Mouse (Mus musculus) lung, embryonic 15.5 days (tissue): Measurements from ENCODE around the gene Gm37240. TPM values are rescaled to one million over a fixed set of nuclear protein-coding genes. Genes with fewer than 3 reads are reported as not detected.
A peak's percentile ranks its signal among the peaks of the same experiment; 100 is the strongest.

Experiments
- ATAC-seq: fragments of 200-750 bp; cut with Nextera tagmentation; 2 replicates; pipeline ENCODE4 v1.8.0; 2017; ENCODE audit warnings: moderate number of reproducible peaks, borderline replicate concordance; ENCODE audit not compliant: low FRiP score, low TSS enrichment; ENCODE audit errors: extremely low read depth
- H3K27ac ChIP-seq: fragments of 300-500 bp; sonication (generic); 2 replicates; pipeline ENCODE4 v1.5.1; 2015; ENCODE audit warnings: moderate library complexity, mild to moderate bottlenecking, inconsistent platforms
- H3K27me3 ChIP-seq: fragments of 300-500 bp; sonication (generic); 2 replicates; pipeline ENCODE4 v1.6.1; 2015; ENCODE audit warnings: inconsistent platforms
- H3K36me3 ChIP-seq: fragments of 300-500 bp; sonication (generic); 2 replicates; pipeline ENCODE4 v1.6.1; 2015; ENCODE audit warnings: inconsistent platforms
- H3K4me1 ChIP-seq: fragments of 300-500 bp; sonication (generic); 2 replicates; pipeline ENCODE4 v1.6.1; 2015; ENCODE audit warnings: inconsistent platforms
- H3K4me2 ChIP-seq: fragments of 300-500 bp; sonication (generic); 2 replicates; pipeline ENCODE4 v1.6.1; 2015; ENCODE audit warnings: inconsistent platforms, mild to moderate bottlenecking, moderate library complexity
- H3K4me3 ChIP-seq: fragments of 300-500 bp; sonication (generic); 2 replicates; pipeline ENCODE4 v1.5.1; 2015; ENCODE audit warnings: mild to moderate bottlenecking, inconsistent platforms
- H3K9ac ChIP-seq: fragments of 300-500 bp; sonication (generic); 2 replicates; pipeline ENCODE4 v1.6.1; 2015; ENCODE audit warnings: inconsistent platforms
- H3K9me3 ChIP-seq: fragments of 300-500 bp; sonication (generic); 2 replicates; pipeline ENCODE4 v1.6.1; 2016; ENCODE audit warnings: inconsistent platforms
- WGBS: fragments of 180-500 bp; shearing (Covaris S2); methylation state at CpG from one replicate; pipeline ENCODE4 v1.1.7; 2015; 5-methylcytosine and 5-hydroxymethylcytosine counted together
- polyA plus RNA-seq: library from polyadenylated mRNA; unstranded; fragments of >200 nt; fragmentation: Nextera tagmentation; extraction: Ambion mirVana; gene quantifications from 2 replicates; pipeline ENCODE4 v1.2.1, GENCODE M21; 2015

Gene Gm37240
- polyA plus RNA-seq, 1 experiment from 2014 or later, result 8.8 TPM

DNA sequence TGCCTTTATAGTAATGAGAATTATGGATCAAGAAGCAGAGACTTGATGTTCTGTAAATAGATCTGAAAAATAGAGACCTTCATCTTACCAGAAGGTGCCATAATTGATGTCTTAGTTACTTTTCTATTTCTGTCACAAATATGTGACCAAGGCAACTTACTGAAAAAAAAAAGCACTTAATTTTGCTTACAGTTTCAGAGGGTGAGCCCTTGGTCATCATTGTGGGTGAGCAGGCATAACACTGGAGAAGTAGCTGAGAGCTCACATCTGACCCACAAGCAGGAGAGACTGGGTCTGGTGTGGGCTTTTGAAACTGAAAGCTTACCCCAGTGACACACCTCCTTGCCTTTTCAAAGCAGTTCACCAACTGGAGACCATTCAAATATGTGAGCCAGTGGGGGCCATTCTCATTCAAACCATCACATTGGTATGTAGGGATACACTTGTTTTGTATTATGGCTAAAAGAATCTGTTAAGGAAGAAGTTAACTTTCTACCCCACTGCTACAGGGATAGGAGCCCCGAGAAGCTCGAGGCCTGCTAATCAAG lies 1066.6 kb downstream of the Gm37240 start:
- H3K36me3 ChIP-seq, result no peaks in the 10 kb centered on the region
- no peak overlapping the region for H3K9ac ChIP-seq
- H3K4me1 ChIP-seq, result peaks cover 9% of the 10 kb centered on the region
- H3K4me3 ChIP-seq, result no peak overlapping the region
- 76% methylated on average over 2 of the region's 2 CpGs for WGBS
- H3K27ac ChIP-seq, result no peak overlapping the region
- no peak for ATAC-seq
- H3K9me3 ChIP-seq, result no peaks in the 10 kb centered on the region
- H3K4me2 ChIP-seq, result no peak overlapping the region
- no peaks in the 10 kb centered on the region for H3K27me3 ChIP-seq

DNA sequence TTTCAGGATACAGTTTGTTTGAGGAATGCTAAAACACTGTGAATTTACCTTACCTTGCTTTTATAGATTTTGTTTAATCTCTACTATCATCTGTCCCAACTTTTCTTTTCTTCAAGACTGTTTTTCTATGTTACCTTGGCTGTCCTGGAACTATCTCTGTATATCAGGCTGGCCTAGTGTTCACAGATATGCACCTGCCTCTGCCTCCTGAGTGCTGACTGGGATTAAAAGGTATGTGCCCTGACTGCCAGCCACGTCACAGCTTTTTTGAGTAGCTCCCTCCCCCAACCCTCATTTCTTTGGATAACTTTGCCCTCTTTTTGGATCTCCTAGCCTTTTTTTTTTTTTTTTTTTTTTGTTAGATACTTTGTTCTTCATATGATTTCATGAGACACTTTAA lies 1070.4 kb downstream of the Gm37240 start:
- no peaks in the 10 kb centered on the region for H3K9me3 ChIP-seq
- no peak overlapping the region for H3K4me2 ChIP-seq
- no peak for ATAC-seq
- H3K4me3 ChIP-seq, result no peak overlapping the region
- no peak overlapping the region for H3K9ac ChIP-seq
- H3K4me1 ChIP-seq, result peaks cover 19% of the 10 kb centered on the region
- 62% methylated on average over 1 of the region's 1 CpGs for WGBS
- no peak overlapping the region for H3K27ac ChIP-seq
- no peaks in the 10 kb centered on the region for H3K36me3 ChIP-seq
- H3K27me3 ChIP-seq, result no peaks in the 10 kb centered on the region

DNA sequence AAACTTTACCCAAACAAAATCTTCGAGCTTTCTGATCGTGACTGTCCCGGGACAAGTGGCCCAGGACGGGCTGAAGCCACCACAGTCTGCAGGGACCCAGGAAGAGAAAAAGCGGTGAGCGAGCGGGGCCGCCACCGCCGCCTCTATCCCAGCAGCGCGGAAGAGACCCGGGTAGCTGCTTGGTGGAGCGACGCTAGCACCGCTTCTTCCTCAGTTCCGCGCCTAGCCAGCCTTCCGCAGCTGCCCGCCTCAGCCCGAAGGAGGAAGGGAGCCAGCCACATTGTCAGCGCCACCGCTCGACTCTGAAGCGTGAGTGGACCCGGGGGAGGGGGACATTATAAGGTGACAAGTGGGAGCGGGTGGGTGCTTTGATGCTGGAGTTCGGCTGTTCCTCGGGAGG lies 1071.9 kb downstream of the Gm37240 start:
- peak; percentile 9; the same call in 1 of the 2 replicates for ATAC-seq
- Histone ChIP-seq H3K9me3 (no peaks in the 10 kb centered on the region), H3K27me3 (no peaks in the 10 kb centered on the region), H3K4me3 (peak overlapping the region; percentile 85), H3K4me1 (peaks cover 19% of the 10 kb centered on the region), H3K36me3 (no peaks in the 10 kb centered on the region), H3K27ac (peak overlapping the region; percentile 96), H3K9ac (peak overlapping the region; percentile 91), H3K4me2 (peak overlapping the region; percentile 90)
- whole genome bisulfite sequencing, result 2% methylated on average over 29 of the region's 29 CpGs

GRCm38 (mm10) chr3:84814762-84815381 lies 1072.4 kb downstream of the Gm37240 start, which contains the start of gene Fbxw7:
TSS of gene Fbxw7 (plus strand) at chr3:84815268.
- peak within 1 kb of the TSS; percentile 90 for H3K4me2 ChIP-seq
- ATAC-seq, result peak; percentile 66
- WGBS, result 1% methylated on average over 67 of the region's 76 CpGs
- no peaks in the 10 kb centered on the region for H3K36me3 ChIP-seq
- peak within 1 kb of the TSS; percentile 85 for H3K4me3 ChIP-seq
- peak within 1 kb of the TSS; percentile 91 for H3K9ac ChIP-seq
- peak within 1 kb of the TSS; percentile 96 for H3K27ac ChIP-seq
- H3K4me1 ChIP-seq, result peaks cover 19% of the 10 kb centered on the region
- H3K27me3 ChIP-seq, result no peaks in the 10 kb centered on the region
- no peaks in the 10 kb centered on the region for H3K9me3 ChIP-seq

DNA sequence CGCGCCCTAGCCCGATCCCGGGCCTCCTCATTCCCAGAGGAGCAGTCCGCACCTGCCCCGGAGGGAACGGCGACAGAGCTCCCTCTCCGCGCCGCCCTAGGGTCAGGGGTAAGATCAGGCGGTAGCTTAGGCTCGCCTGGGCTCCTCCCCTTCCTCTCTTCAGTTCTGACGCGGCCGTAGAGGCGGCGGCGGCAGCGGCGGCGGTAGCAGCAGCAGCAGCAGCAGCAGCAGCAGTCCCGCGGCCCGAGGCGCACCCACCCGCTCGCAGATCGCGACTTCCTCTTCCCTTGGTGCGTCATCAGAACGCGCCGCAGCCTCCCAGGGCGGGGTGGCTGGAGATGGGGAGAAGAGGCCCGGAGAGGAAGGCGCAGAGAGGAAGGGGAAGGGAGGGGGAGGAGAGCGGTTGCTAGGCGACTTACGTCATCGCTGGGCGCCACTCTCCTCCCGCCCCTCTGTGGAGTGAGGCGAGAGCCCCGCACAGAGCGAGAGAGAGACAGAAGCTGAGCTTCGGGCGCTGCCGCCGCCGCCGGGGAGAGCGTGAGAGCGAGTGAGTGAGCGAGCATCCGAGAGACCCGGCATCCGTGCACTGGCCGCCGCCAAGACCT lies 1073.1 kb downstream of the Gm37240 start:
- WGBS, result under 1% methylated on average over 56 of the region's 60 CpGs
- peak overlapping the region; percentile 91 for H3K9ac ChIP-seq
- ATAC-seq, result peak; percentile 98
- peak overlapping the region; percentile 96 for H3K27ac ChIP-seq
- peak overlapping the region; percentile 90 for H3K4me2 ChIP-seq
- H3K4me3 ChIP-seq, result peak overlapping the region; percentile 85
- no peaks in the 10 kb centered on the region for H3K27me3 ChIP-seq
- no peaks in the 10 kb centered on the region for H3K9me3 ChIP-seq
- no peaks in the 10 kb centered on the region for H3K36me3 ChIP-seq
- peaks cover 19% of the 10 kb centered on the region for H3K4me1 ChIP-seq

- under 1% methylated on average over 29 of the region's 29 CpGs for WGBS
- peak; percentile 30 for ATAC-seq
- Histone ChIP-seq H3K9ac (peak overlapping the region; percentile 53), H3K36me3 (no peaks in the 10 kb centered on the region), H3K4me3 (peak overlapping the region; percentile 85), H3K9me3 (no peaks in the 10 kb centered on the region), H3K4me2 (peak overlapping the region; percentile 77), H3K27ac (peak overlapping the region; percentile 96), H3K4me1 (peaks cover 19% of the 10 kb centered on the region), H3K27me3 (no peaks in the 10 kb centered on the region)
Measured at GRCm38 (mm10) chr3:84813436-84814156, 1073.7 kb downstream of the Gm37240 start.

GRCm38 (mm10) chr3:84810803-84811202 lies 1076.5 kb downstream of the Gm37240 start:
- ATAC-seq, result no peak

DNA sequence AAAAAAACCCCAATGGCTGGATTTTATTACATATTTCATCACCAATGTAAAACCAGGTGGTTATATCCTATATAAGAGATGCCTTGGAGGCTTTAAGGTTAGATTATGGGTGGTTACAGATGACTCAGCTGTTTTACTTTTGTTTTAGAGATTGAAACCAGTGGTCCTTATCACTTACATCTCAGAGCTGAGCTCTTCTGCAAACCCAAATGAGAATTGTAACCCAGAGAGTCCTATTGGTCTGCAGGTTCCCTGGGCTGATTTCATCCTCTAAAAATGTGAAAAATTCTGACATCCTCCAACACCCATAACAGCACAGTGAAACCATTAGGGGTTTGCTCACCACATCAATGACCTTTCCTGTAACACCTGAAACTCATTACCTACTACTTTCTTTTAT lies 1078.4 kb downstream of the Gm37240 start:
- Histone ChIP-seq H3K4me2 (no peak overlapping the region), H3K4me1 (peaks cover 8% of the 10 kb centered on the region), H3K4me3 (no peak overlapping the region), H3K9me3 (no peaks in the 10 kb centered on the region), H3K36me3 (no peaks in the 10 kb centered on the region), H3K9ac (no peak overlapping the region), H3K27me3 (no peaks in the 10 kb centered on the region), H3K27ac (no peak overlapping the region)
- ATAC-seq, result no peak

More at GRCm38 (mm10) chr3:84810803-84811202, 1076.5 kb downstream of the Gm37240 start:
- Histone ChIP-seq H3K27me3 (no peaks in the 10 kb centered on the region), H3K9me3 (no peaks in the 10 kb centered on the region), H3K9ac (no peak overlapping the region), H3K27ac (no peak overlapping the region), H3K4me2 (no peak overlapping the region), H3K4me1 (peaks cover 11% of the 10 kb centered on the region), H3K36me3 (no peaks in the 10 kb centered on the region), H3K4me3 (no peak overlapping the region)

- ATAC-seq, result no peak
- Histone ChIP-seq H3K4me3 (no peak overlapping the region), H3K27me3 (no peaks in the 10 kb centered on the region), H3K4me2 (no peak overlapping the region), H3K27ac (no peak overlapping the region), H3K9me3 (no peaks in the 10 kb centered on the region), H3K9ac (no peak overlapping the region), H3K4me1 (peaks cover 2% of the 10 kb centered on the region), H3K36me3 (no peaks in the 10 kb centered on the region)
- 58% methylated on average over 3 of the region's 3 CpGs for WGBS
Measured at GRCm38 (mm10) chr3:84807826-84808225, 1079.5 kb downstream of the Gm37240 start.

DNA sequence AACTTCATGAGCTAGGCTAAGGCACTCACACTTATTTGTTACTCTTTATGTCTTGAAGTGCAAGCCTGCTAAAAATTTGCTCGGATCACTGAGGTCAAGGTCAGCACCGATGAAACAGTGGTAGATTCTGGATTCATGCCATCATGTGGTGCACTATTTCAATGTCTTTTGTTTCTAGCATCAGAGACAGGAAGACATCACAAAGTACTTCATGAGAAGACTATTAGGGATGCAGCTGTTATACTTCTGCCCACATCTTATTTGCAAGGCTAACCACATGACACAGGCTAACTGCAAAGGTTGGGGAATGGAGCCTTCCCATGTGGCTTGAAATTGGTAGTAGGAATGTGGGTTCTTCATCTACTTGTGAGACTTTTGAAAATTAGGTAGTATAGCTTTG lies 1081.1 kb downstream of the Gm37240 start:
- Histone ChIP-seq H3K4me1 (no peaks in the 10 kb centered on the region), H3K4me3 (no peak overlapping the region), H3K9ac (no peak overlapping the region), H3K27me3 (no peaks in the 10 kb centered on the region), H3K36me3 (no peaks in the 10 kb centered on the region), H3K9me3 (no peaks in the 10 kb centered on the region), H3K4me2 (no peak overlapping the region), H3K27ac (no peak overlapping the region)
- no peak for ATAC-seq
- WGBS, result 53% methylated on average over 2 of the region's 2 CpGs

GRCm38 (mm10) chr3:84804036-84804435 lies 1083.3 kb downstream of the Gm37240 start:
- H3K27ac ChIP-seq, result no peak overlapping the region
- ATAC-seq, result no peak

GRCm38 (mm10) chr3:84787914-84788313 lies 1099.4 kb downstream of the Gm37240 start:
- H3K4me2 ChIP-seq, result no peak overlapping the region
- H3K4me1 ChIP-seq, result no peaks in the 10 kb centered on the region
- WGBS, result 91% methylated on average over 4 of the region's 4 CpGs
- no peaks in the 10 kb centered on the region for H3K9me3 ChIP-seq
- H3K36me3 ChIP-seq, result no peaks in the 10 kb centered on the region
- no peak for ATAC-seq
- no peak overlapping the region for H3K9ac ChIP-seq
- H3K27me3 ChIP-seq, result no peaks in the 10 kb centered on the region
- H3K27ac ChIP-seq, result no peak overlapping the region
- H3K4me3 ChIP-seq, result no peak overlapping the region

More at GRCm38 (mm10) chr3:84804036-84804435, 1083.3 kb downstream of the Gm37240 start:
- Histone ChIP-seq H3K9ac (no peak overlapping the region), H3K4me1 (no peaks in the 10 kb centered on the region), H3K4me3 (no peak overlapping the region), H3K27me3 (no peaks in the 10 kb centered on the region), H3K36me3 (no peaks in the 10 kb centered on the region), H3K9me3 (no peaks in the 10 kb centered on the region), H3K4me2 (no peak overlapping the region)
- whole genome bisulfite sequencing, result 55% methylated on average over 9 of the region's 9 CpGs
